Mouse (Mus musculus): ENCODE results near the gene Rtn1. TPM values are rescaled to one million over a fixed set of nuclear protein-coding genes. Genes with fewer than 3 reads are reported as not detected.

Gene Rtn1
- 1 to 10 TPM; 3.3 to 4.6 TPM for total RNA-seq (2021)
- long read RNA-seq, experiment 1, partial matches to known transcripts = 1 of 4 reads
- long read RNA-seq, experiment 1, other reads (novel, unspliced or antisense) = 0 of 4 reads
- long read RNA-seq, experiment 2, partial matches to known transcripts = 1 of 3 reads
- long read RNA-seq, experiment 2, other reads (novel, unspliced or antisense) = 0 of 3 reads

DNA sequence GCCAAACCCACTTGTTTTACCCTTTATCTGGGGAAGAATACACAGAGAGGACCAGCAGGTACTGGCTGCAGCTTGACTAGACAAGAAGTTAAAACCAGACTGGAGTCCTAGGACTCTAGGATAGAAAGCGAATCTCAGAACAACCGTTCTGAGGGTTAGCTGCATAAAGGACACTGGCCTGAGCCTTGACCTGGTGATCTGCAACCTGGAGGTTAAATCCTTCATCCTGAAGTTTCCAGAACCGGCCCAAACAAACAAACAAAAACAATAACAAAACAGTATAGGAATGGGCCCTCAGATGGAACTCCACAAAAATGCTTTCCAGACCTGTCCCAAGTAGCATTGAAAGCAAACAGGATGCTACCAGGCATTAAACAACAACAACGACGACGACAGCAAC, at the start of gene Rtn1:
Rtn1 (minus strand) TSS at position 101 of the 400 bp plus-strand sequence.
- intact Hi-C loops (cut with DNase I; ENCODE audit: low total_unique reads) = no loop called here

DNA sequence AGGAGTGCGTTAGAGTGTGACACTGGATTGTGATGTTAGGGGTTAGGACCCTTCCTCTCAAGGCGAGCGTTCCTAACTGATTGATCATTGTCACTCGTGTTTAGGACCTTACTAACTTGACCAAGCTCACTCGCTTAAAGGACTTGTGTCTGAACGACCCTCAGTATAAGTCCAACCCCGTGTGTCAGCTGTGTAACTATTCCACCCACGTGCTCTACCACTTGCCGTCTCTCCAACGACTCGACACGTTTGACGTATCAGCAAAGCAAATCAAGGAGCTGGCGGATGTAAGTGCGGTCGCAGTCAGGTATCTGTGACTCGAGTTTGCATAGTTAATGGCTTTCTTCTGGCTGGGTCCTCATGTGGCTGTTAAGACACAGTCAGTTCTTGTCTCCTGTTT, 45.1 kb upstream of the Rtn1 start:
- intact Hi-C loops (cut with DNase I; ENCODE audit: low total_unique reads) = no loop called here

More for the DNA sequence above, at the start of gene Rtn1:
- no peak for DNase-seq

DNA sequence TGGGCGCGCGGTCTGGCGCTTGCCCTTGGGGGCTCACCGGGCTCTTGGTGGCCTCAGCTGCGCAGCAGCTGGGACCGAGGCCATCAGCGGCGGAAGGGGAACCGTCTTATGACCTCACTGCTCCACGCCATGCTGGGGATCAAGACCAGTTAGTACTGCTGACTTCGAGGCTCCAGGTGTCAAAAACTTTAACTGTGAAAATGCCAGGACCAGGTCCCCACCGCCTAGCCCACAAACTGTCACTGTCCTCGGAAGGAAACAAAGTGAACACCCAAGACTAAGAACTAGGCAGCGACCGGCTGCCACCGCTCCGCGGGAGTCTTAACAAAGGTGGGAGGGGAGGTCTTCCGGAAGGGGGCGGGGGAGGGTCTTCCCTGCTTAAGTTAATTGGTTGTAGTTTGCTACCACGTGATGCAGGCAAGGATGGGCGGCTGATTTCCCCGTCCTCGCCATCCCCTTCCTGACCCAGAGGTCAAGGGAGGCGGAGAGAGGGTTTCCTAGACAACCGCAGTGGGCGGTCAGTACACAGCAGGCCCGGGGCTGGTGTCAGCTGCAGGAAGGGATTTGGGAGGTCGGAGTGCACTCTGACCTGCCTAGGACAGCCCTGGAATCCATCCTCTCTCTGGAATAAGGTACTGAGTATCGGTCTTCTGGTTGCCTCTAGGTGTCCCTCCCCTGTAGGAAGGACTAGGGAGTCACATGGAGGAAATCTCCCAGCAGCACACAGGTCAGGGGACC, 33.2 kb upstream of the Rtn1 start, which contains the start of gene Lrrc9:
Lrrc9 (plus strand) TSS at position 28 of the 738 bp plus-strand sequence.
- peak; percentile 42 for DNase-seq
- intact Hi-C loops (cut with DNase I; ENCODE audit: low total_unique reads) = no loop called here

More for the DNA sequence above, 45.1 kb upstream of the Rtn1 start:
- DNase-seq = no peak

DNA sequence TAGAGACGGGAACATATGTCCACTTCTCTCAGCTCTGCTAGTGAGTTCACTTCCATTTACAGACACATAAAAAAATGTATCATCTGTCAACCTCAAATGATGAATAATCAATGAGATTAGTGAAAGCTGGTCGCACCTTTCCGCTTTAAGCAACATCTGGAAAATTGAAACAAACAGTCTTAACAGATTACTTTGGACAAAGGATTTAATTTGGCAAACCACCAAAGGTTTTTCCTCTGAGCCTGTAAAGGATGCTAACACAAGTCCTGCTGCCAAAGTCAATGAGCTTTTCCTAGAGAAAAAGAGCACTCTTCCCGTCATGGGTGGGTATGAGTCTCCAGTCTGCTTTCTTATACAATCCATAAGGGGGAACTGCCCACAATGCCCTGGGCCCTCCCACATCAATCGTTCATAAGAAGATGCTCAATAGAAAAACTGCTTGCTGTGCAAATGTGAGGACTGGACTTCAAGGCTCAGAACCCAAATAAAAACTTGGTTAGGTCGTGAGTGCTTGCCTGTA, 30.2 kb upstream of the Rtn1 start:
- DNase-seq = no peak
- intact Hi-C loops (cut with DNase I; ENCODE audit: low total_unique reads) = no loop called here

DNA sequence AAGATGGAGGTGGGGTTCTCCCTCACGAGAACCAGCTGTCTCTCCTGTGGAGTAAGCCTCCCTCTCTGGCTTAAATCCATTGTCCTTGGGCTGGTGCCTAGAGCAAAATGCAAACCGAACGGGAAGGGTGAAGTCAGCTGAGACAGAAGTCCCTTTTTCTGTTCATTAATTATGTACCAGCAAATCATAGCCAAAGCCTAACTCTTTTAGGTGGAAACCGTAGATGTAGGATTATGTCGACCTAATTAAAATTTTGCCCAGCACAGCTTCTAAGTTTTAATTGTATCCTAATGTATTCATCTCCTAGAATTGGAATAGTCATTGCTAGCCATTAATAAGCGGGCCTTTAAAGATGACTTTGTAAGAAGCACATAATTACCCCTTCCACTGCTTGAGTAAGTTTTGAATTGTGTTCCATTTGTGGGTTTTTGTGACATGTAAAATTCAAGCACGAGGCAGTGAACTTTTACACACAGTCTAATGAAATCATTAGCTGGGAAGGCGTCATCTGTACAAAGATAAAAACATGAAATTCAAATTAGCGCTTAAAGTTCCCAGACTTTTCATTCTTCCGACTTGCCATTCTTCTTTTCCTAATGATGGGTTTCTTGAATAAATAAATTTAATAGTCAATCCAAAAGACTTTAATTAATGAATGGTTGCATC, 29.0 kb upstream of the Rtn1 start:
- no peak for DNase-seq
- intact Hi-C loops (cut with DNase I; ENCODE audit: low total_unique reads) = no loop called here

DNA sequence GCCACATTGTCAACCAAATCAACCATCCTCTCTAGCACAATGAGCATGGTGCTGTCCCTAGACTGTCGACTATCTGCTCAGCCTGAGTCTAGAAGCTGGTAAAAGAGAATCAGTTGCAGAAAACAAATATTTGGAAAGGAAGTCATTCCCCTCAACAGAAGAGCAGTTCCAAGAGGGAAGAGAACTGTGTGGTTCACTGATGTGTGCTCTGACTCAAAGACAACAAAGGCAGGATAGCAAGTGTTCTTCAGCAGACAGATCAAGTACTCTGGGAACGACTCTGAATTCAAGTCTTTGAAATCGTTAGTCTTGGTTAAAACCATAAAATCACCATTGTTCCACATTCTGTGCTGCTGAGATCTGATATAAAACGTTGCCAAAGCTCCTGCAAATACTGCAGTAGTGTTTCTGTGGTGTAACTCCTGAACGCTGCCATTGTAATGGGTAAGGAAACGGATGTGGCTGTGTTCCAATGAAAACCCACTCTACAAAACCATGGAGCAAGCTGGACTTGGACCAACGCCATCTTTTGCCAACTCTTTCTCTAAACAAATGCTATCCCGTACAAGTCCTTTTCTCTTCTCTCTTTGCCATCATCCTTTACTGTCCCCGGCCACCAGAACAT, 24.5 kb upstream of the Rtn1 start:
- DNase-seq = no peak
- intact Hi-C loops (cut with DNase I; ENCODE audit: low total_unique reads) = no loop called here

DNA sequence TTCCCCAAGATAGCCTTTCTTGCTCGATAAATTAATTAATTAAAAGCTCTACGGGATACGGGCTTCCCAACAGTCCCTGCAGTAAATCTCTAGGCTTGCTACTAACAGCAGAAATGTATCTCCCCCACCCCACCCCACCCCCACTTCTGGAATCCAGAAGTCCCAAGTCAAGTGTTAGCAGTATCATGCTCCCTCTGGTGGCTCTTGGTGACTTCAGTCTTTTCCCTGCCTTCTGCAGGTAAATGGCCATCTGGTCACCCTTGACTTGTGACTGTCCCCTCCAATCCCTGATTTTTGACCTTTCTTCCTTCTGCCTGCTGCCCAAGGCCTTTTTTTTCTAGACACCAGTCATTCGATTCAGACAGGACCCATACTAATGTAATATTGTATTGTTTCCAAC, 23.4 kb upstream of the Rtn1 start:
- intact Hi-C loops (cut with DNase I; ENCODE audit: low total_unique reads) = no loop called here
- DNase-seq = no peak

DNA sequence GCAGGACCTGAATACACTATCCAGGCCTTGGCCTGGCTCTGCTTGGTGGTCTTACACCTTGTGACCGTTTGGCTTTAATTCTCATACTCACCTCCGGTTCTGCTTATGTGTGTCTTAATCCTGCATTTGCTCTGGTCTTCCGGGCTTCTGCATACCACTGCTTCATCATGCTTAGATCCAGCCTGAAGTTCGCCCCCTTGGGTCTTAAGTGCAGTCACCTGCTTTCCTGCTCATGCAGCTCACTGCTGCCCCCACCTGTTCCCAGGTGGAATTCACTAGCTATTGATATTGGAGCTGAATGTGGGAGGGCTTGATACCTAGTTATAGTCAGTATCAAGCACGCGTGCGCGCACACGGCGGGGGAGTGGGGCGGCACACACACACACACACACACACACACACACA, 18.9 kb upstream of the Rtn1 start:
- intact Hi-C loops (cut with DNase I; ENCODE audit: low total_unique reads) = loop anchor here (5.0 kb wide), 1 partner anchor 320 kb away; no protein-coding TSS in a partner anchor
- DNase-seq = peak; percentile 27

DNA sequence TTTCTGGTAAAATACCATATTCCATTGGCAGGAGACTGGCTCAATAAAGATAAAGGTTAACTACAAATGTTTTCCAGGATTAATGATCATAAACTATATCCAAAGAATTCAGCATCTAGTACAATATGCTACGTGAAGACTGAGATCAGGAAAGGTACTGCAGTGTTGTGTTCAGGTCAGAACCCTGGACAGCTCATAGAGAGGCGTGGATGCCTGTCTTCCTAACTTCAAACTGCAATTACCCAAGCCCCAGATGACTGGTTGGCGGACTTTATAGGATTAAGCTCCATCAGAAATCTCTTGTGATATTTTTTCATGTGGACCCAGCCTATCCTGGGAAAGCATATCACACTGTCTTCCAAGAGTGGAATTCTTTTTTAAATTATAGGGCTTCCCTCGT, 13.8 kb upstream of the Rtn1 start:
- no peak for DNase-seq
- intact Hi-C loops (cut with DNase I; ENCODE audit: low total_unique reads) = loop anchor here (5.0 kb wide), 1 partner anchor 675 kb away; no protein-coding TSS in a partner anchor

DNA sequence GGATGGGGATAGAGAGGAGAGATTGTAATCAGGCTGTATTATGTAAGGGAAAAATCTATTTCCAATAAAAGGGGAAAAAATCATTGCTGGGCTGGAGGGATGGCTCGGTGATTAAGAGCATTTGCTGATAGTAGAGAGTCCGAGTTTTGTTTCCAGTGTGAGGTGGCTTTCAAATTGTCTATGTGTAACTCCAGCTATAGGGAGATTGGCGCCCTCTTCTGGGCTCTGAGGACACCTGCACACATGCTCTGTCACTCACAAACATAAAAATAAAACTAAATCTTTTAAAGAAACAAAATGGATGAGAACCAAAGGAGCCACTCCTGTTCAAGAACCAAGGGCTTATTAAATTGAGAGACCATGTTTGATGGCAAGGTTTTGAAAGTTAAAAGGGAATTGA, 8.9 kb upstream of the Rtn1 start:
- DNase-seq = no peak
- intact Hi-C loops (cut with DNase I; ENCODE audit: low total_unique reads) = no loop called here

DNA sequence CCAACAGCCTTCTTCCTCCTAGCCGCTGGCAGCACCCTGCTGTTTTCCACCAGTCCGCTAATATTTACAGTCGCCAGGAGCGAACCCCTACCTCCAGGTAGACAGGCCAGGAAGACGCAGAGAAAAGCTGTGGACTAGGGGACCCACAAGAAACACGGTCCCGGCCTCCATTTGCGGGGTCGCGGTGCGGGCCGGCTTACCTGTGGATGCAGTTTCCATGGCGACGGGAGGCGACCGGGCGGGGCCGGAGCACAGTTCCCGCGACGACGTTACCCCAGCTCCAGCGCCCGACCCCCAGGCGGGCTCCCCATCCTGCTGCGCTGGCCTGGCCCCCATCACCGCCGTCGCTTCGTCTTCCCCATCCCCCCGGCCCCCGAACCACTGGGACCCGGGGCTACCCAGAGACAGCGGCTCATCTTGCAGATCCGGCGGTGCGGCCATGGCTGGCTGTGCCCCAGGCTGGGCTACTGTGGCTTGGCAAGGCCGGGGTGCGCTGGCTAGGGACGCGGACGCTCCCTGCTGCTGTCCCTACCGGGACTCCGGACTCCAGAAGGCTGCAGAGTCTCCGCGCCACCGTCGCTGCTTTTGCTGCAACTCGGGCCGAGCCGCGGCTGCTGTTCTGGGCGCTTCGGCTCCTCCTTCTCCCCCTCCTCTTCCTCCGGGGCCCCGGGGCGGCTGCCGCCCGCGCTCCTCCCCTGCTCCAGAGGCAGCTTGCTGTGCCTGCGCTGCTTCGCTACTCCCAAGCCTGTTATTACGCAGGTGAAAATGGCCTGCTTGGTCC, 553 bp downstream of the Rtn1 start:
- peak; percentile 57 for DNase-seq
- intact Hi-C loops (cut with DNase I; ENCODE audit: low total_unique reads) = no loop called here

DNA sequence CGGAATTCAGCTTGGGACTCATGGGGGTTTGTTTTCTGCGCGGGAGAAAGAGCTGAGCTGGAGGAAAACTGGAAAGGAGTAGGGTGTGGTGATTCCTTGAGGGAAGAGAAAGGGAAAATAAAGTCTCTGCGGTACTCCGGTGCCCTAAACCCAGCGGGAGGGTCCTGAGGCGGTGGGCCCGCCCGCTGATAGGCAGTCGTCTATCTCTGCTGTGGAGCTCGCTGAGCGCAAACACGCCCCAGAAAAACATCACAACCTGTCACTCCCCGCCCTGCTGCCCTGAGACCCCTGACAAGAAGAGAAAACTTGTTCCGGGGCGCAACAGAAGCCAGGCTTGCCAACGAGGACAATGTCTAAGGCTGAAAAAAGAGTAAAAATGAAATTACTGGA, 1.1 kb downstream of the Rtn1 start:
- intact Hi-C loops (cut with DNase I; ENCODE audit: low total_unique reads) = no loop called here
- DNase-seq = no peak

DNA sequence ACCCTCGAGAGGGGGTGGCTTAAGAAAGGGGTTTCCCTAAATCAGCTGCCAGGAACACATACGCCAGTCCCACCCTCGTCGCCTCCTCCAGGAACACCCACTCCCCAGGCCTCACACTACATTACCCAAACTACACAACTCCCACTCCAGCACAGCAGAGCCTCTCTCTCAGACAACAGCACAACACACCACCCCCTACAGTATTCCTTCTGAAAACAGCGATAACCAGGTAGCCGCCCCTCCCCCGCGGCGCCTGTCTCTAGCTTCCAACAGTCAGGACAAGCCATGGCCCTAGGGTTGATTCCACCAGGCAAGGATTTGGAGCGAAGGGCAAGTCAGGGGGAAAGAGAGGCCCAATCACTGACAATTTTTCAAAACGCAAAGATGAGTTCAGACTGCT, 1.7 kb downstream of the Rtn1 start:
- no peak for DNase-seq
- intact Hi-C loops (cut with DNase I; ENCODE audit: low total_unique reads) = no loop called here

DNA sequence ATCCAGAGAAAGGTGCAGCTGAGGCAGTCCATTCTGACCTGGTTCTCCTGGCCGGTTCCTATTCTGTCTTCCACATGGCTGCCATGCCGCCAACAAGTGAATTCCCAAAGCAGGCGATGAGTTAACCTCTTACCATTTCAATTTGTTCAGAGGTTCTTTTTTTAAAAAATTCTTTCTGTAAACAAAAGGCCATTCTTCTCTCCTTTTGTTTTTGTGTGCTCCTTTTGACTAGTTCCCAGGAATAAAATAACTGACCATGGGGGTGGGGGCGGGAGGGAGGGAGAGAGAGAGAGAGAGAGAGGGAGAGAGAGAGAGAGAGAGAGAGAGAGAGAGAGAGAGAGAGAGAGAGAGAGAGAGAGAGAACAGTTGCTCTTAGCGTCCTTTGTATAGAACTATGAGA, 3.8 kb downstream of the Rtn1 start:
- DNase-seq = no peak
- intact Hi-C loops (cut with DNase I; ENCODE audit: low total_unique reads) = no loop called here

DNA sequence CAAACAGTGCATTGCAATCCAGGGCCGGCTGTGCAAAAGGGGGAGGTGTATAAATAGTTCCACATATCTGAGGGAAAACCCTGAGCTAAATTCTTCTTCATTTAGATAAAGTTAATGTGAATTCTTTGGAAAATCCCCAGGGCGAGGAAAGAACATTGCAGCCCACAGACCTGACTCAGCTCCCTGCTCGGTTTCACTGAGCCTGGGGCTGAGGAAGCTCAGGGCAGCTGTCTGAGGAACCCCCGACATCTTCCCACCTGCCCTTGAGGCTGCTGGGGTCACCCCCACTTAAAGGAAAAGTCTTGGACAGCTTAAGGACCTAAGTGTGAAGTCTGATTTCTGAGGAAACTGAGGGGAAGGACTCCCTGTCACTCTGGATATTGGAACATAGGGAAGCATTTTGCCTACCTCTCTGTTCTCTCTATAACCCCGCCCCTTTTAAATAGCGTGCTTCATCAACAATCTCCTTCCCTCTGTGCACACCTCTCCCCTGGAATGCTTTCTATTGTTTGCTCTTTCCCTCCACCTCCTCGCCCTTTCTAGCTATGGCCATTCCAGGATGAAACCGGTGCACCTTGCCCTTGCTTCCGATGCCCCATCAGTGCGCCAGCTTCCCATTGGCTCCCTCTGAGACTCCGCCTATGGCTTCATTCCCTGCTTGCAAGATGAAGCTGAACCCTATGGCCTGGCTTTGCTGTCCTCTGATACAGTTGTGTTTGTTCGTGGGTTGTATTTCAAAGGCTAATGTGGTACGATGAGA, 15.6 kb downstream of the Rtn1 start:
- no peak for DNase-seq
- intact Hi-C loops (cut with DNase I; ENCODE audit: low total_unique reads) = no loop called here

DNA sequence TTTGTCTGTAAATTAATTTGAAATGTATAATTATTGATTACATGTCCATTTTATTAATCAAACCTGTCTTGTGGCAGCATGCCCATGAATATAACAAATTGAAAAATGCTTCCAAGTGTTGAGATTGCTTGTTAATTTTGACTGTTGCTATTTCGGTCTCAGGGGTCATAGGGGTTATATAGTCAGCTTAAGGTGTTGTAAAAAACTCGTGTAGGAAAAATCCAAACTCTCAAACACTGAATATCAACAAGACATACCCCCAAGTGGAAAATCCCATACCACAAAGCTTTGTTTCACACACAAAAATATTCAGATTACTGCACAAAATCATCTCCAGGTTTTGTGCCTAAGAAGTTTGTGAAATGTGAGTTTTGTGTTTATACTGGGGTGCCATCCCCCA, 18.5 kb downstream of the Rtn1 start:
- intact Hi-C loops (cut with DNase I; ENCODE audit: low total_unique reads) = no loop called here
- DNase-seq = no peak

DNA sequence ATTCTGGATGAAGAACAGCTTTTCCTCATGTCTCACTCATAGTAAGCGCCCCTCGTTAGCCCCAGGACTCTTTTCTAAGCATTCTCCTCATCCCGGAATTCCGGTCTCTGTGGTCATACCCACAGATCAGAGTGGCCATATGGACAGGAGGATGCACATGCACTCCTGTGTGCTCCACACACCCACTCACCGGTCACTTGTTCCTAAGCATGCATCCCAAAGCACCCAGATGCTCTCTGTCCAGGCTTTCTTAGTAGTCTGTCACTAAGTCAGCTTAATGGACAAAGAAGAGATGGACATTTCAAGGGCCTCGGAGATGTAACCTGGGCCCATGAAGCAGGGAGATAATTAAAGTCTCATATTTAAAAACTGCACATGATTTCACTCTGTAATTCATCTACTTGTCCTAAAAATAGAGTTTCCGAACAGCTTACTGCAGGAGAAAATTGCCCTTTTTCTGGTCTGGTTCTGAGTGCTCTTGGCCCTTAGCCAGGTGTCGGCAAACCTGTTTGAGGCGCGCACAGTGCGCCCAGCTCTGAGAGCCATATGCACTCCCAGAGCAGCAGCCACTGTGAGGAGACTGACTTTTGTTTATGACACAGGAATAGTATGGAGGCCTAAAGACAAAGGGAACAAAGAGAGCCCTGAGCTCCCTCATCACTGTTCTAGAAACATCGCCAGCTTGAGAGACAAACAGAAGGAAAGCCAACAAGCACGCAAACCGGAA, 19.3 kb downstream of the Rtn1 start:
- intact Hi-C loops (cut with DNase I; ENCODE audit: low total_unique reads) = no loop called here
- no peak for DNase-seq

DNA sequence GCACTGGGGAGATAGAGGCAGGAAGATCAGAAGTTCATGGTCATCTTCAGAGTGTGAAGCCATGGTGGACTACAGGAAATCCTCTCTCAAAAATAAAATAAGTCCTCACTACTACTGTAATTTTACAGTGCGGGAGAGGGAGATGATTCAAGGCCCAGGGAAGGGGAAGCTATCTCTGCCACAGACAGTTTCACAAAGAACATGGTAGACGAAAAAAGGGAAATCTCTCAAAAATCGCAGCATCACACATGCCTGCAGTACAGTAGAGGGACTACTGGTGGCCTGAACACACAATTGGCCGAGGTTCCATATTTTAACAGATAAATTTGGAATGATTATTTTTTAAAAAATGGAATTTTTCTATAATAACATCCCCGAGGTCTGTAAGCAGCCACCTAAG, 20.0 kb downstream of the Rtn1 start:
- intact Hi-C loops (cut with DNase I; ENCODE audit: low total_unique reads) = no loop called here
- DNase-seq = no peak

All from gastrocnemius, postnatal 14 days (tissue).